Mouse (Mus musculus): ENCODE data around the gene Slc4a4. TPM values are rescaled to one million over a fixed set of nuclear protein-coding genes. Genes with fewer than 3 reads are reported as not detected.
"Not testable (repeated sequence)": the region's sequence is repeated elsewhere in the genome, so short reads cannot be mapped to it uniquely, and the experiment has no call there.

Slc4a4 gene
- polyA plus RNA-seq, 1 experiment from 2014 or later, result 4.6 TPM

DNA sequence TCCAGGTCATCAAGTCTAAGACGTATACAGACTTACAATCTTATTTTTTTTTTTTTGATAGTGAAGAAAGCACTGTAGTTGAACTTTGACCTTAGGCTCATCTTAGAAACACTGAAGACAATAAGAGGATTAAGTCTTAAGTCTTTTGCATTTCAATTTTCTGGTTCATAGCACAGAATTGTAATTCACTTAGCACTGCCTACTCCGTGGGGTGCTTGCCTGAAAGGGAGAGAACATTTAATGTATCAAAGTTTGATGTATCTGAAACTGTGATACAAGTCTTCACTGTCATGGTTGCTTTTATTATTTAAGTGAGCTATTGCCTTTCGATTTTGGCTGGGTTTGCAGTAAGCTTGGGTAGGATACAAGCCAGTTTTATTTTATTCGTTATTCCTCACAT is 211.5 kb downstream of the Slc4a4 start:
- Histone ChIP-seq H3K27ac (ENCODE audit: low read depth, low read length) (no peak overlapping the region), H3K27me3 (replicated peaks; ENCODE audit: control insufficient read depth, insufficient read depth, low read length) (no peaks in the 10 kb centered on the region), H3K4me1 (replicated peaks; ENCODE audit: control insufficient read depth, insufficient read depth, low read length) (no peaks in the 10 kb centered on the region), H3K4me3 (ENCODE audit: low read depth, low read length) (no peak overlapping the region), H3K4me2 (replicated peaks; ENCODE audit: low read depth) (no peak overlapping the region), H3K9me3 (ENCODE audit: control insufficient read depth) (no peaks in the 10 kb centered on the region), H3K36me3 (ENCODE audit: control insufficient read depth, insufficient read depth) (no peaks in the 10 kb centered on the region), H3K9ac (ENCODE audit: low read depth, low read length) (no peak overlapping the region)
- TF ChIP-seq CTCF (IDR thresholded peaks at IDR 0.05; ENCODE audit: low read depth), result no peak
- WGBS, result 81% methylated on average over 4 of the region's 4 CpGs
- ATAC-seq, result no peak

DNA sequence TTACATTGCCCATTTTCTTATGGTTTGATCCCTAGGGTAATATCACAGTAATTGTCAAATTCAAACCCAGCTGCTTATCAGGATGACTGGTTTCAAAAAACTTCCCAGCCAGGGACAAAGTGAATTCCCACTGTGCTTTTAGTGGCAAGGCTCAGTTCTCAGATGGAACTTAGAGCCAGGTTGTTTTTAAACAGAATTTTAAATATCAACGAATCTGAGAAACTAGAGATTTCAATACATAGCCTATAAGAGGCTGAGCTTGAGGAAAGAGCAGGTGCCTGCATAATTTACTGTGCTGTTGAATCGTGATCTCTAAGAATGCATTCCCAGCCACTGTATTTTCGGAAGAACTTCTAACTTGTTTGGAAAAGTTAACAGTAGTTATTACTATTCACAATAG is 213.3 kb downstream of the Slc4a4 start:
- no peak overlapping the region for H3K4me2 ChIP-seq (replicated peaks; ENCODE audit: low read depth)
- no peak overlapping the region for H3K4me3 ChIP-seq (ENCODE audit: low read depth, low read length)
- H3K27ac ChIP-seq (ENCODE audit: low read depth, low read length), result no peak overlapping the region
- ATAC-seq, result no peak
- H3K36me3 ChIP-seq (ENCODE audit: control insufficient read depth, insufficient read depth), result no peaks in the 10 kb centered on the region
- H3K9ac ChIP-seq (ENCODE audit: low read depth, low read length), result no peak overlapping the region
- WGBS, result 88% methylated on average over 3 of the region's 3 CpGs
- no peaks in the 10 kb centered on the region for H3K4me1 ChIP-seq (replicated peaks; ENCODE audit: control insufficient read depth, insufficient read depth, low read length)
- H3K9me3 ChIP-seq (ENCODE audit: control insufficient read depth), result no peaks in the 10 kb centered on the region
- H3K27me3 ChIP-seq (replicated peaks; ENCODE audit: control insufficient read depth, insufficient read depth, low read length), result no peaks in the 10 kb centered on the region
- TF ChIP-seq CTCF (IDR thresholded peaks at IDR 0.05; ENCODE audit: low read depth), result no peak

DNA sequence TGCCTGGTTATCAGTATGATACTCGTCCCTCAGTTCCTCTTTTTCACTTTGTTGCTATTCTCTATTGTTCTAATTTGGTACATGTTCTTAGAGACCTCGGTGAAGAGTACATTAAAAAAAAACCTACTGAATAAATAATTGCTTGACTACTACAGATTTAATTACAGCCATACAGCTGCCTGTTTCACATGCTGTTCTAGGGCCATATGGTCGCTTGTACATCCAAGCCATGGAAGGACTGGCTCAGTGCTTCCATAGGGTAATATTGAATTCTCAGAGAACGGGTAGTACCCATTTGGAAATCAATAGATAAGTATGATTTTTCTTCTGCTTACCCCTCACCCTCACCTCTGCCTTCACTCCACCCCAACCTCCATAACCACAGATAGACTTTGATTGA is 215.9 kb downstream of the Slc4a4 start:
- WGBS, result 70% methylated on average over 4 of the region's 4 CpGs
- no peak for ATAC-seq

DNA sequence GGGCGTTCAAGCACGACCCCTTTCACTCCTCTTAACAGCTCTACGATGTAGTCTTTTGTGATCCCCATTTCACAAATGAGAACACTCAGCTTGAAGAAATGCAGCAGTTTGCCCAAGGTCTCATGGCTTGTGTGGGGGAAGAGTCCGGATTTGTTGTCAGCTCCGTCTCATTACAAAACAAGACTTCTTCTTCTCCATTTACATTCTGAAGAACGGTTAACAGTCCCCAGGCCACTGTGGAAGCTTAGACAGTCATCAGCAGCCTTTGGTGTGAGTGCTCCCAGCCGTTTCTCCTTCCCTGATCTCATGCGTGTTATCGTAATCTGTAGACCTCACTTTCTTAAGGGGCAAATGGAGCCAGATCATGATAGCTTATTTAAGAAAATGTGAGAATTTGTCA is 218.7 kb downstream of the Slc4a4 start:
- ATAC-seq, result no peak
- H3K4me1 ChIP-seq (replicated peaks; ENCODE audit: control insufficient read depth, insufficient read depth, low read length), result no peaks in the 10 kb centered on the region
- no peaks in the 10 kb centered on the region for H3K27me3 ChIP-seq (replicated peaks; ENCODE audit: control insufficient read depth, insufficient read depth, low read length)
- no peak overlapping the region for H3K4me2 ChIP-seq (replicated peaks; ENCODE audit: low read depth)
- no peak overlapping the region for H3K4me3 ChIP-seq (ENCODE audit: low read depth, low read length)
- no peak overlapping the region for H3K9ac ChIP-seq (ENCODE audit: low read depth, low read length)
- no peaks in the 10 kb centered on the region for H3K36me3 ChIP-seq (ENCODE audit: control insufficient read depth, insufficient read depth)
- no peaks in the 10 kb centered on the region for H3K9me3 ChIP-seq (ENCODE audit: control insufficient read depth)
- no peak for TF ChIP-seq CTCF (IDR thresholded peaks at IDR 0.05; ENCODE audit: low read depth)
- 90% methylated on average over 9 of the region's 9 CpGs for WGBS
- H3K27ac ChIP-seq (ENCODE audit: low read depth, low read length), result no peak overlapping the region

More for the DNA sequence above, 215.9 kb downstream of the Slc4a4 start:
- H3K4me3 ChIP-seq (ENCODE audit: low read depth, low read length), result no peak overlapping the region
- H3K9me3 ChIP-seq (ENCODE audit: control insufficient read depth), result no peaks in the 10 kb centered on the region
- TF ChIP-seq CTCF (IDR thresholded peaks at IDR 0.05; ENCODE audit: low read depth), result no peak
- H3K4me1 ChIP-seq (replicated peaks; ENCODE audit: control insufficient read depth, insufficient read depth, low read length), result no peaks in the 10 kb centered on the region
- no peak overlapping the region for H3K9ac ChIP-seq (ENCODE audit: low read depth, low read length)
- no peaks in the 10 kb centered on the region for H3K27me3 ChIP-seq (replicated peaks; ENCODE audit: control insufficient read depth, insufficient read depth, low read length)
- no peak overlapping the region for H3K4me2 ChIP-seq (replicated peaks; ENCODE audit: low read depth)
- H3K36me3 ChIP-seq (ENCODE audit: control insufficient read depth, insufficient read depth), result no peaks in the 10 kb centered on the region
- no peak overlapping the region for H3K27ac ChIP-seq (ENCODE audit: low read depth, low read length)

DNA sequence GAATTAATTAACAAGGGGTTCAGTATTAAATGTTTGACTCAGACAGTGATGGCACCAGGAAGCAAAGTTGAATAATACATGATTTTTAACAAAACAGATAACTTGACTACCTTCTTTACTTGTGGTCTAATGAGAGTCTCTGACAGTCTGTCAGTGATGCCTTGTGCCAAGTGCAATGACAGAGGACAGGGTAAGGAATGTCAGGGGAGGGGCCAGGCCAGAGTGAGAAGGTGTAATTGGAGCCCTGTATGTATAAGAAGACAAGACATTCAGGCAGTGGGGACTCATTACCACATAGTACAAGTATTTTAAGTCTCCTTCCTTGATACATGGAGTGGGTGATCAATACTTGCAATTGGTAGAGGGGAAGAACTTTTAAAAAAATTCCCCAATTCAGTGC is 219.6 kb downstream of the Slc4a4 start:
- H3K27ac ChIP-seq (ENCODE audit: low read depth, low read length), result no peak overlapping the region
- H3K4me1 ChIP-seq (replicated peaks; ENCODE audit: control insufficient read depth, insufficient read depth, low read length), result no peaks in the 10 kb centered on the region
- TF ChIP-seq CTCF (IDR thresholded peaks at IDR 0.05; ENCODE audit: low read depth), result no peak
- H3K4me2 ChIP-seq (replicated peaks; ENCODE audit: low read depth), result no peak overlapping the region
- no peak for ATAC-seq
- H3K36me3 ChIP-seq (ENCODE audit: control insufficient read depth, insufficient read depth), result no peaks in the 10 kb centered on the region
- no peaks in the 10 kb centered on the region for H3K9me3 ChIP-seq (ENCODE audit: control insufficient read depth)
- H3K27me3 ChIP-seq (replicated peaks; ENCODE audit: control insufficient read depth, insufficient read depth, low read length), result no peaks in the 10 kb centered on the region
- H3K9ac ChIP-seq (ENCODE audit: low read depth, low read length), result no peak overlapping the region
- no peak overlapping the region for H3K4me3 ChIP-seq (ENCODE audit: low read depth, low read length)

GRCm38 (mm10) chr5:89108809-89109208 is 222.2 kb downstream of the Slc4a4 start:
- no peak overlapping the region for H3K27ac ChIP-seq (ENCODE audit: low read depth, low read length)
- no peaks in the 10 kb centered on the region for H3K27me3 ChIP-seq (replicated peaks; ENCODE audit: control insufficient read depth, insufficient read depth, low read length)
- no peak for TF ChIP-seq CTCF (IDR thresholded peaks at IDR 0.05; ENCODE audit: low read depth)
- H3K4me3 ChIP-seq (ENCODE audit: low read depth, low read length), result no peak overlapping the region
- H3K9ac ChIP-seq (ENCODE audit: low read depth, low read length), result no peak overlapping the region
- no peak for ATAC-seq
- no peak overlapping the region for H3K4me2 ChIP-seq (replicated peaks; ENCODE audit: low read depth)
- WGBS, result 95% methylated on average over 1 of the region's 1 CpGs
- H3K4me1 ChIP-seq (replicated peaks; ENCODE audit: control insufficient read depth, insufficient read depth, low read length), result no peaks in the 10 kb centered on the region
- H3K36me3 ChIP-seq (ENCODE audit: control insufficient read depth, insufficient read depth), result no peaks in the 10 kb centered on the region
- H3K9me3 ChIP-seq (ENCODE audit: control insufficient read depth), result no peaks in the 10 kb centered on the region

GRCm38 (mm10) chr5:89109832-89110231 is 223.2 kb downstream of the Slc4a4 start:
- Histone ChIP-seq H3K27me3 (replicated peaks; ENCODE audit: control insufficient read depth, insufficient read depth, low read length) (no peaks in the 10 kb centered on the region), H3K4me3 (ENCODE audit: low read depth, low read length) (no peak overlapping the region), H3K9ac (ENCODE audit: low read depth, low read length) (no peak overlapping the region), H3K36me3 (ENCODE audit: control insufficient read depth, insufficient read depth) (no peaks in the 10 kb centered on the region), H3K9me3 (ENCODE audit: control insufficient read depth) (no peaks in the 10 kb centered on the region), H3K27ac (ENCODE audit: low read depth, low read length) (no peak overlapping the region), H3K4me1 (replicated peaks; ENCODE audit: control insufficient read depth, insufficient read depth, low read length) (no peaks in the 10 kb centered on the region), H3K4me2 (replicated peaks; ENCODE audit: low read depth) (no peak overlapping the region)
- no peak for ATAC-seq
- WGBS, result 84% methylated on average over 2 of the region's 2 CpGs
- no peak for TF ChIP-seq CTCF (IDR thresholded peaks at IDR 0.05; ENCODE audit: low read depth)

DNA sequence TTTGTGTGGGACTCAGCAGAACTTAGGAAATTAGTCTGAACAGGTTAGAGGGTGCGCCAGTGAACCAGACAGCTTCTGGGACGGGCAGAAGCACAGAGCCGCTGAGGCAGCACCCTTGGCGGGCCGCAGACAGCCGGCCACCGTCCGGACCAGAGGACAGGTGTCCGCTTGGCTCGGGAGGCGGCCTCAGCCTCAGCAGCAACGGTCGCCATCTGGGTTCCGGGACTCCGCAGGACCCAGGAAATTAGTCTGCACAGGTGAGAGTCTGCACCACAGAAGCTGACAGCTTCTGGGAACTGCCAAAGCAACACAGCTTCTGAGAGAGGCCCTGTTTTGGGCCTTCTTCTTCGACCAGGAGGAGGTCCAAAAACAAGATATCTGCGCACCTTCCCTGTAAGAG is 225.4 kb downstream of the Slc4a4 start:
- not testable (repeated sequence) for H3K4me1 ChIP-seq (replicated peaks; ENCODE audit: control insufficient read depth, insufficient read depth, low read length); ATAC-seq; H3K27me3 ChIP-seq (replicated peaks; ENCODE audit: control insufficient read depth, insufficient read depth, low read length); H3K36me3 ChIP-seq (ENCODE audit: control insufficient read depth, insufficient read depth); H3K4me2 ChIP-seq (replicated peaks; ENCODE audit: low read depth); H3K9me3 ChIP-seq (ENCODE audit: control insufficient read depth); H3K9ac ChIP-seq (ENCODE audit: low read depth, low read length); H3K4me3 ChIP-seq (ENCODE audit: low read depth, low read length); H3K27ac ChIP-seq (ENCODE audit: low read depth, low read length)
- 96% methylated on average over 11 of the region's 17 CpGs for WGBS
